Mouse (Mus musculus): ENCODE results near the gene BC024978. TPM values are rescaled to one million over a fixed set of nuclear protein-coding genes. Genes with fewer than 3 reads are reported as not detected.

The BC024978 gene
- total RNA-seq, 1 experiment from 2014 or later, result 6.8 TPM

DNA sequence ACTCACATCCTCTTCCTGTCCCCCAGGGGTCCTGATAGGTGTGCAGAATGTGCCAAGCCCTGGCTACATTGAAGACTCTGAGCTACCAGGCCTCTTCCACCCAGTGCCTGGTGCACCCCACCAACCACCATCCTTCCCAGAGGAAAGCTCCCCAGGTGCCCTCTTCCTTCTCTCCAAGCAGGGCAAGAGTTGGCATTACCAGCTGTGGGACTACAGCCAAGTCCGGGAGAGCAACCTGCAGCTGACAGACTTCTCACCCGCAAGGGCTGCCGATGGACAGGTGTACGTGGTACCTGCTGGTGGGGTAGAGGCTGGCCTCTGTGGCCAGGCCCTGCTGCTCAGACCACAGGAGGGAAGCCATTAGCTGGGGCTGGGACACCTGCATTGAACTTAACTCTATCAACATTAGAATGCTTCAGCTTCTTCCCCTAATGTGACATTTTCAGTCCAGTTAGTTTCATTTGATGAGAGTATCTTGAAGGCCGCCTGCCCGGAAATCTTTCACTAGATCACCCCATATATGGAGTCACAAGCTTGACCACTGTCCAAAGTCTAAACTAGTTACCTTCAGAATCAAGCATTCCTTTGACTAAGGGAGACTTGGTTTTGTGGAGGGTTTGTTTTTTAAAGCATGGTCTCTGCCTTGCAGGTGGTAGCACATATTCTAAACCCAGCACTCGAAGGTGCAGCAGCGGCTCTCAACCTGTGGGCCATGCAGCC lies 8.3 kb downstream of the BC024978 start:
- ATAC-seq (ENCODE audit: extremely low read depth, insufficient number of reproducible peaks, low FRiP score, poor library complexity, severe bottlenecking), result no peak

DNA sequence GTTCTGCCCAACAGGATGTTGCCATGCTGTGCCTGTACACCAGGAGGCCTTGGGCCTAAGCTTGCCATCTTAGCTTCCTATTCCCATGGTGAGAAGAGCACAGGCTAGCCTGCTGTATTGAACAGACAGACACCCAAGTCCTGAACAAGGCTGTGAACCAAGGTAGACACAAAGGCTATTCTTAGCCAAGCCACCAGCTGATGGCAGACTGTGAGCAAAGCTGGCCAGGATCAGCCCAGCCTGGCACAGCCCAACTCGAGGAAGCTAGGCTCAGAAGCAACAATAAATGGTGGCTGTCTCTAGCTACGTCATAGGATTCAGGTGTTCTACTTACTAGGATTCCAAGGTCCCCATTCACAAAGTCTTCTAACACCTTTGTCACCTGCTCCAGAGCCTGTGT lies 17.0 kb downstream of the BC024978 start:
- ATAC-seq (ENCODE audit: extremely low read depth, insufficient number of reproducible peaks, low FRiP score, poor library complexity, severe bottlenecking), result no peak

DNA sequence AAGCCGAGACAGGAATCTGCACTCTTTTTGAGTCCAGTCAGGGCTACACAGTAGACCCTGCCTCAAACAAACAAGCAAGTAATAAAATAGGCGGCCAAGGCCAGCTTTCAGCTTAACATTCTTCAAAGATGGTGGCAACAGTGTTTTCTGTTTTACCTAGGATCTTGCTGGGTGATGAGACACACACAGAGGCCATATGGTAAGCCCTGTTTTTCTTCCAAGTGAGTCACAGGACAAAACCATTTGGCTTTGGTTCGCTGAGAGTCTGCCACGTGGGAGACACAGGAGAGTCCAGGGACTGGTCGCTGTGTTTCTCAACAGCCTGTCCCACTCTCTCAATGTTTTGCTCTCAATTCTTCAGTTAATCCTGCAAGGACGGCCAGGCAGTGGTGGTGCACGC lies 23.0 kb downstream of the BC024978 start:
- no peak for ATAC-seq (ENCODE audit: extremely low read depth, insufficient number of reproducible peaks, low FRiP score, poor library complexity, severe bottlenecking)

- no peak for ATAC-seq (ENCODE audit: extremely low read depth, insufficient number of reproducible peaks, low FRiP score, poor library complexity, severe bottlenecking)
Observed at GRCm38 (mm10) chr7:27219937-27220336, 24.4 kb downstream of the BC024978 start.

- no peak for ATAC-seq (ENCODE audit: extremely low read depth, insufficient number of reproducible peaks, low FRiP score, poor library complexity, severe bottlenecking)
Observed at GRCm38 (mm10) chr7:27221939-27222338, 26.4 kb downstream of the BC024978 start.

GRCm38 (mm10) chr7:27222538-27222937 lies 27.0 kb downstream of the BC024978 start:
- ATAC-seq (ENCODE audit: extremely low read depth, insufficient number of reproducible peaks, low FRiP score, poor library complexity, severe bottlenecking), result no peak

GRCm38 (mm10) chr7:27224877-27225575 lies 29.4 kb downstream of the BC024978 start:
- ATAC-seq (ENCODE audit: extremely low read depth, insufficient number of reproducible peaks, low FRiP score, poor library complexity, severe bottlenecking), result no peak

GRCm38 (mm10) chr7:27227276-27227675 lies 31.7 kb downstream of the BC024978 start:
- ATAC-seq (ENCODE audit: extremely low read depth, insufficient number of reproducible peaks, low FRiP score, poor library complexity, severe bottlenecking), result no peak

- no peak for ATAC-seq (ENCODE audit: extremely low read depth, insufficient number of reproducible peaks, low FRiP score, poor library complexity, severe bottlenecking)
Observed at GRCm38 (mm10) chr7:27227676-27228075, 32.1 kb downstream of the BC024978 start.

DNA sequence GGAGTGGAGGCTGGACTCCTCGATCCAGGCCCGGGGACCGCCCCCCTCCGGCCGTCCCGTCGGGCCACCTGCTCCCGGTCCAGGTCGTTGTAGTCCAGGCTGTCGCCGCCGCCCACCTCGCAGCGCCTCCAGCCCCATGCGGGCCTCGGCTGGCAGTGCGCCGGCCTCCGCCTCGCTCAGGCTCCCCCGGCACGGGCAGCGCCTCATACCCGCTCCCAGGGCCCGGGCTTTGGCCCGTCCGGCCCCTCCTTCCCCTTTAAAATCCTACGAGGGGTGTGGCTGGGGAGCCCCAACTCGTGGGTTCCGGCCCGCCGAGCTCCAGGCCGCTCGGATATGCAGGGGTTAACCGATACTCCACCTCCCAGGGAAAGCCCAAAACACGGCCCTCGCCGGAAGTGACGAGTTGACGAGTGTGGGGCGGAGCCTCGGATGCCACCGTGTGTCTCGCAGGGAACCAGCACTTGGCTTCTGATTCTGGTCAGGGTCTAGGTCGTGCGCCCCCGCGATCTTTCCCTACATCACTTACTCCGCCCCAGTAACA lies 32.8 kb downstream of the BC024978 start, which contains the start of gene Itpkc:
Itpkc (minus strand) TSS at position 381 of the 541 bp plus-strand sequence.
- ATAC-seq (ENCODE audit: extremely low read depth, insufficient number of reproducible peaks, low FRiP score, poor library complexity, severe bottlenecking), result peak; percentile 84

GRCm38 (mm10) chr7:27228865-27229264 lies 33.3 kb downstream of the BC024978 start:
- no peak for ATAC-seq (ENCODE audit: extremely low read depth, insufficient number of reproducible peaks, low FRiP score, poor library complexity, severe bottlenecking)

- ATAC-seq (ENCODE audit: extremely low read depth, insufficient number of reproducible peaks, low FRiP score, poor library complexity, severe bottlenecking), result no peak
Observed at GRCm38 (mm10) chr7:27230781-27231180, 35.2 kb downstream of the BC024978 start.

- ATAC-seq (ENCODE audit: extremely low read depth, insufficient number of reproducible peaks, low FRiP score, poor library complexity, severe bottlenecking), result no peak
Observed at GRCm38 (mm10) chr7:27231693-27232331, 36.2 kb downstream of the BC024978 start.

DNA sequence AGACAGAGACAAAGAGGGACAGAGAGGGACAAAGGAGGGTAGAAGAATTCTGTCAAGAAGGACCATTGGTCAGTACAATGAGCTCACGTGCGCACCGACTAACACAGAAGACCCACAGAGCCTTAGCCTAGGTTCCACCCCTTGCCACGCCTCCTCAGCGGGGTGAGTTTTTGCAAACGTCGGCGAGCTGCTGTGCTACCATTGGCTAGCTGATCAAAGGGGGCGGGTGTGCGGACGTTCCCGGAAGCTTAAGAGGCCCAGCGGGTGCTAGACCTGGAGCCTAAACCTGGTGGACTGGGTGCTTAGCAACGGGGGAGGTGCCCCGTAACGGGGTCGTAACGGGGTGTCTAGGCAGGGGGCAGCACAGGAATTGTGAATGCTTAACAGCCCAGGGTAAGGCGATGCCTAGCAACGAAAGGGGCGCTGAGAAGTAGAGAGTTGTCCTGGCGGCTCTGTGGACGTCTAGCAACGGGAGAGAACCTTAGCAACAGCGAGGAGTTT lies 37.2 kb downstream of the BC024978 start, which contains the start of gene Coq8b:
Coq8b (plus strand) TSS at position 243 of the 501 bp plus-strand sequence.
- ATAC-seq (ENCODE audit: extremely low read depth, insufficient number of reproducible peaks, low FRiP score, poor library complexity, severe bottlenecking), result peak; percentile 91

DNA sequence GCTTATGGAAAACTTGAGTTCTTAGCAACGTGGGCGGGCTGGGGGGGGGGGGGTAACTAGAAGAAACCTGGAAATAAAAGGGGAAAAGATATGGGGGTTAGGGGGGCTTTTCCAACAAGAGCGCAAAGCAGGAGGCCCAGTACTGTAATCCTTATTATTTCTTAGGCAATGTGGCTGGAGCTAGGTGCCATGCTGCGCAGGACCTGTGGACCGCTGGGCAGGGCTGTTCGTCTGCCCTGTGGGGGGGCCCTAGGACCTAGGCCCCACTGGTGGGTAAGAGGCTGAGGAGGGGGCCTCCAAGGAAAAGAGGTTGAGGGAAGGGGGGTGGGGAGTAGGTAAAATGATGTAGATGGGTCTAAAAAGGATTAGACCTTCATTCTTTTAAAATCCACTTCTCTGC lies 37.7 kb downstream of the BC024978 start:
- ATAC-seq (ENCODE audit: extremely low read depth, insufficient number of reproducible peaks, low FRiP score, poor library complexity, severe bottlenecking), result no peak

GRCm38 (mm10) chr7:27235726-27236125 lies 40.1 kb downstream of the BC024978 start:
- no peak for ATAC-seq (ENCODE audit: extremely low read depth, insufficient number of reproducible peaks, low FRiP score, poor library complexity, severe bottlenecking)

DNA sequence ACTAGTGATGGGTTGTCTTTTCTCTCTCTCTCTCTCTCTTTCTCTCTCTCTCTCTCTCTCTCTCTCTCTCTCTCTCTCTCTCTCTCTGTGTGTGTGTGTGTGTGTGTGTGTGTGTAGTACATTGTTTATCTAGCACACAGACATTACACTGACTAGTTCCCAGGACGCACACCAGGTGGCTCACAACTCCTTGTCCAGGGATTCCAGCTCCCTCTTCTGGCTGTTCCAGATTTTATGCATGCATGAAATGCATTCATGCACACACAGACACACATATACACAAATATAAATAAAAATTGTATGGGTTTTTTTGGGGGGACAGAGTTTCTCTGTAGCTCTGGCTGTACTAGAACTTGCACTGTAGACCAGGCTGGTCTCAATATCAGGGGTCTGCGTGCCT lies 41.9 kb downstream of the BC024978 start:
- ATAC-seq (ENCODE audit: extremely low read depth, insufficient number of reproducible peaks, low FRiP score, poor library complexity, severe bottlenecking), result no peak

GRCm38 (mm10) chr7:27238568-27238967 lies 43.0 kb downstream of the BC024978 start:
- ATAC-seq (ENCODE audit: extremely low read depth, insufficient number of reproducible peaks, low FRiP score, poor library complexity, severe bottlenecking), result peak; percentile 59; the same call in 1 of the 2 replicates

DNA sequence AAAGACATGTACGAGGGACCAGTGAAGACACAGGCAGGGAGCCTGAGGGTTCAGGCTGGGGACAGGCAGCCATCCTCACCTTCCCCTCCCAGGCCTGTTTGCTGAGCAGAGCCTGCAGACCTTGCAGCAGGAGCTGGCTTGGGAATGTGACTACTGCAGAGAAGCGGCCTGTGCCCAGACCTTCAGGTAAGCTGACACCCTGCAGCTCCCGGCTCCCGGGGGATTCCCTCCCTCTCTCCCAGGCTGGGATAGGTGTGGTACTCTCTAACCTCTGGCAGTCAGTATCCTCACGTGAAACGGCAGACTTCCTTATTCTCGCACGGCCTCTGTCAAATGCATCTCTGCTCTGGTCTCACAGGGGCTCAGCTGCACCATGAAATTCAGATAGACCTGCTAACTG lies 47.6 kb downstream of the BC024978 start:
- no peak for ATAC-seq (ENCODE audit: extremely low read depth, insufficient number of reproducible peaks, low FRiP score, poor library complexity, severe bottlenecking)
